Mouse (Mus musculus): Measurements from ENCODE around the gene Olfr61.
"Not testable (repeated sequence)": the region's sequence is repeated elsewhere in the genome, so short reads cannot be mapped to it uniquely, and the experiment has no call there.

The Olfr61 gene

GRCm38 (mm10) chr7:140628670-140629069 lies at the start of gene Olfr61:
TSS of gene Olfr61 (plus strand) at chr7:140628970.
- DNase-seq (ENCODE audit: low read depth) = not testable (repeated sequence)

DNA sequence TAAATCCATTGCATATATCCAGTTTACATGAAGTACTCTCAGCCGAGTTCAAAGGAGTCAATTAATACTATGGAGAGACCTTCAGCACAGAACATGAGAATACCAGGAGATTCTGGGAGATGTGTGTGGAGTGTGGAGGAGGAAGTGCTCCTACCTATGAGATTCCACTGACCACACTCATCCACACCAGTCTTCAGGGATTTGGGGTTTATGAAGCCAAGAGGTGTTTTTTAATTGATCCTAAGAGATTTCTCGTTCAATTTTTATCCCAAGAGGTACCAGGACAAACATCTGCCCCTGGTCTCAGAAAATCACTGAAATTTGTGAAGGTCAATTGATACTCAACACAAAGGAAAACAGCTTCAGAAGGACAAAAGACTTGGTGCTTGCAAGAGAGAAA lies 27.8 kb upstream of the Olfr61 start, which contains the start of gene Olfr46:
Gene Olfr46, plus strand, starts transcription at position 301 of the 400 bp plus-strand sequence.
- DNase-seq (ENCODE audit: low read depth) = not testable (repeated sequence)

GRCm38 (mm10) chr7:140630559-140630958 lies 1.8 kb downstream of the Olfr61 start:
- no peak for DNase-seq (ENCODE audit: low read depth)

- no peak for DNase-seq (ENCODE audit: low read depth)
These were observed 17.4 kb downstream of the Olfr61 start, which contains the start of gene Olfr53 for GRCm38 (mm10) chr7:140646152-140646551. TSS of gene Olfr53 (plus strand) at chr7:140646452.

- no peak for DNase-seq (ENCODE audit: low read depth)
These were observed 30.9 kb downstream of the Olfr61 start, which contains the start of gene Olfr539 for GRCm38 (mm10) chr7:140659630-140660029. TSS of gene Olfr539 (plus strand) at chr7:140659930.

DNA sequence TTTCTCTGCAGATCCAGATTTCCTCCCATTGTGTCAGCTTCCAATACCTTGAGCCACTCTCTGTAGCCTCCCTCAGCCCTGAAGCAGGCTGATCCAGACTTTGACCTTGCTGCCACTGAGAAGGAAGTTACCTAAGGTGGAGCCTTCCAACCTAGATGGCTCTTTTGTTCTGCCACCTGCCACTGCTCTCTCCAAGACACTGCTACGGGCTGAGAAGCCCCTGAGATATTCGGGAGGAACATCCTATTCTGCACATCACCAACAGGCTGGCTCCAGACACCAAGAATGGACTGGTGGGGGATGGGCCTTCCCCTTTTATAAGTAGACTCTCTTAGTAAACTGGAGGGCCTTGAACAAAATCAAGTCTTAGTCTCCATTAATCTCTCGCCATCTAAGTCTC lies 41.9 kb downstream of the Olfr61 start:
- not testable (repeated sequence) for DNase-seq (ENCODE audit: low read depth)

- DNase-seq (ENCODE audit: low read depth) = no peak
These were observed 47.1 kb downstream of the Olfr61 start for GRCm38 (mm10) chr7:140675863-140676262.

GRCm38 (mm10) chr7:140679591-140679990 lies 50.8 kb downstream of the Olfr61 start:
- DNase-seq (ENCODE audit: low read depth) = not testable (repeated sequence)

DNA sequence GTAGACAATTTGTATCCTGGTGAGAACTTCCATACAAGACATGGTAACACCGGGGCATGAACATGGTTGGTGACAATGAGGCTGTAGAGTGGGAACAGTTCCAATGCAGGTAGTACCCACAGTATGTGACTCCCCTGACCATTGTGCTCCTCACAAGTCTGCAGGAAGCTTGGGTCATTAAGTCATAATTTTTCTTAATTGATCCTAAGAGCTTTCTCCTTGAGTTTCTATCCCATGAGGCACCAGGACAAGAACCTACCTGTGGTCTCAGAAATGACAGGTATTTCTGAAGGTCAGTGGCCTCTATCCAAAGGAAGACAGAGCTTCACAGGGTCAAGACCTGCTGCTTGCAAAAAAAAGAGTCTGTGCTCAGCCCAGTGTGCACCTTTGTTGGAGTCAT lies 52.9 kb downstream of the Olfr61 start, which contains the start of gene Olfr45:
Gene Olfr45, plus strand, starts transcription at position 301 of the 400 bp plus-strand sequence.
- no peak for DNase-seq (ENCODE audit: low read depth)
